22 mouse cellular contexts compared by ENCODE assay signal in the genomic region with DNA sequence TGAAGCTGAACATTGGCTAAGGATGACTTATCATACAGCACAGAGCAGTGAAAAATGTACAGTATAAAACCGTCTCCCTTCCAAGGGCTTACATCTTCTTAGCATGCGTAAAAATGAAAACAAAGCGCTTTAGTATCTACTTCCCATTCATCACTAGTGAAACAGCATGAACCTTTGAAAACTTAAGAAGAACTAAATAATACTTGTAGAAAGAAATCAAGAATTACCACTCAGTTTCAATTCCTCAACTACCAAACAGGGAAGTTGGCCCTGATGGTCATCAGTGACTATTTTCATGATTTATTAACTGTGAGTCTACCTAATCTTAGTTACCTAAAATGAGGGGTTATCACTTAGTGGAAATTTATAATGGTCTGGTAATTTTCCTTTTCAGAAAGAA. TPM values are rescaled to one million over a fixed set of nuclear protein-coding genes. Genes with fewer than 3 reads are reported as not detected.
A peak's percentile ranks its signal among the peaks of the same experiment; 100 is the strongest.
DNase-seq lines count a peak whose midpoint lies in the region; ATAC-seq and TF ChIP-seq lines count a peak whose summit lies in the region.
"Had no signal": no experiment of that assay in that cellular context is flagged by ENCODE, and none has a peak within 500 bp of the region (broad histone marks: within the 10 kb centered on the region; RNA-seq: fewer than 3 reads in every experiment).

No protein-coding gene starts in this region.

- ATAC-seq in common myeloid progenitor, adult 5-6 weeks (replicated peaks; ENCODE audit: low read depth, poor library complexity, severe bottlenecking) = peak; percentile 71
- ATAC-seq: CD4-positive, CD25-positive, alpha-beta regulatory T cell, adult 4 months; forebrain, embryonic 15.5 days had no signal

- peaks cover 16% of the 10 kb centered on the region for H3K4me1 ChIP-seq in bone marrow macrophage, adult 2 months (ENCODE audit: control insufficient read depth, insufficient read depth, low read length)
- H3K4me1 ChIP-seq: embryonic facial prominence, embryonic 12.5 days; embryonic facial prominence, embryonic 15.5 days; forebrain, embryonic 15.5 days; hindbrain, embryonic 12.5 days; hindbrain, embryonic 15.5 days had no signal

- H3K36me3 ChIP-seq in macrophage (ENCODE audit: inconsistent target) = peaks cover 35% of the 10 kb centered on the region

- H3K79me2 ChIP-seq in macrophage (ENCODE audit: inconsistent target) = no peaks in the 10 kb centered on the region

- no peak for TF ChIP-seq POLR2A in bone marrow macrophage, adult 2 months (IDR thresholded peaks at IDR 0.05; ENCODE audit: borderline replicate concordance, low read depth, low read length)

- TF ChIP-seq CTCF in bone marrow macrophage, adult 2 months (IDR thresholded peaks at IDR 0.05; ENCODE audit: low read depth, low read length) = no peak

- H3K4me3 ChIP-seq in bone marrow macrophage, adult 2 months (ENCODE audit: insufficient read depth, low read length) = no peak overlapping the region
- H3K4me3 ChIP-seq in macrophage (ENCODE audit: inconsistent target) = no peak overlapping the region
- H3K4me3 ChIP-seq: embryonic facial prominence, embryonic 12.5 days; embryonic facial prominence, embryonic 15.5 days; erythroblast, embryonic 14.5 days; forebrain, embryonic 12.5 days; forebrain, embryonic 15.5 days; heart, adult 2 months; hindbrain, embryonic 12.5 days; hindbrain, embryonic 15.5 days had no signal

- no peak for DNase-seq in layer of hippocampus, postnatal 36 days
- DNase-seq in cerebellum, adult 8-10 months = no peak
- DNase-seq in left cerebral cortex, adult 11 months (ENCODE audit: low spot score) = no peak
- DNase-seq: adrenal gland, adult 2 months; adrenal gland, postnatal 14 days; cerebellum, adult 11-12 months; cerebellum, adult 9-10 months; cerebellum, postnatal 14 days; gastrocnemius, postnatal 25 days; heart, adult 2 months had no signal

- WGBS in macrophage (ENCODE audit: missing documents) = 42% methylated on average over 3 of the region's 3 CpGs

- H3K27ac ChIP-seq in bone marrow macrophage, adult 2 months (ENCODE audit: insufficient read depth, low read depth, low read length) = peak overlapping the region; percentile 71
- H3K27ac ChIP-seq in macrophage = peak overlapping the region; percentile 38
- H3K27ac ChIP-seq: embryonic facial prominence, embryonic 12.5 days; embryonic facial prominence, embryonic 15.5 days; forebrain, embryonic 12.5 days; forebrain, embryonic 15.5 days; heart, adult 2 months; hindbrain, embryonic 12.5 days; hindbrain, embryonic 15.5 days had no signal

RNA-seq across cellular contexts. Expression of a gene that starts 41.8 kb away (rescaled TPM):
- polyA plus RNA-seq in bone marrow macrophage, adult 2 months (2012; ENCODE audit: insufficient read depth, insufficient read length, missing spikeins) = 42.1 and 43.3 TPM in 2 replicates
- 14.4 and 22.2 TPM in 2 replicates for total RNA-seq in common myeloid progenitor, adult 5-6 weeks (2017)
- 100 to 1,000 TPM; 127 to 547 (median 227) TPM for total RNA-seq in macrophage (2018; cell fraction: chromatin; rRNA removed)
- total RNA-seq in macrophage (2018; cell fraction: cytosol; rRNA removed) = 10 to 100 TPM; 21.6 to 64.5 (median 39.0) TPM
- 100 to 1,000 TPM in 18 of 26 experiments, 10 to 100 TPM in 8; 54.1 to 319 (median 122) TPM for total RNA-seq in macrophage (2018; cell fraction: nucleus; rRNA removed)
- polyA plus RNA-seq in macrophage (2018) = 18.9 to 31.8 TPM (median 24.4 TPM) in 3 replicates
- total RNA-seq in layer of hippocampus, postnatal 36 days (2021) = 10 to 100 TPM; 38.6 to 38.9 TPM
- total RNA-seq: MEL had no signal
- polyA plus RNA-seq: erythroblast, embryonic 14.5 days had no signal
